Mouse (Mus musculus) liver, adult 2 months (tissue): Measurements from ENCODE around the gene Tmem30c. TPM values are rescaled to one million over a fixed set of nuclear protein-coding genes. Genes with fewer than 3 reads are reported as not detected.

Source experiments
- DNase-seq: peaks from one replicate; pipeline ENCODE4 v3.0.0-alpha.2; 2011; ENCODE audit warnings: low read depth, low spot score; ENCODE audit errors: extremely low read depth
- H3K27ac ChIP-seq: fragments of 200-500 bp; replicated peaks from 2 replicates; pipeline ENCODE4 v1.5.1; 2012; ENCODE audit warnings: low read depth, mild to moderate bottlenecking, control low read depth, inconsistent platforms, low read length; ENCODE audit not compliant: insufficient read depth
- H3K27me3 ChIP-seq: fragments of 200-500 bp; 2 replicates; pipeline ENCODE4 v1.6.1; 2012; ENCODE audit warnings: mild to moderate bottlenecking, moderate library complexity, low read length, inconsistent platforms; ENCODE audit not compliant: control insufficient read depth, insufficient read depth
- H3K36me3 ChIP-seq: fragments of 200-500 bp; 2 replicates; pipeline ENCODE4 v1.6.1; 2012; ENCODE audit warnings: low read length, inconsistent platforms; ENCODE audit not compliant: control insufficient read depth, insufficient read depth
- H3K4me1 ChIP-seq: fragments of 200-500 bp; 2 replicates; pipeline ENCODE4 v1.6.1; 2011; ENCODE audit warnings: low read length; ENCODE audit not compliant: control insufficient read depth, insufficient read depth
- H3K4me3 ChIP-seq: fragments of 200-500 bp; 2 replicates; pipeline ENCODE4 v1.5.1; 2011; ENCODE audit warnings: low read depth, mild to moderate bottlenecking, control low read depth, low read length, moderate library complexity; ENCODE audit not compliant: insufficient read depth
- H3K79me2 ChIP-seq: fragments of 200-500 bp; 2 replicates; pipeline ENCODE4 v1.6.1; 2012; ENCODE audit warnings: inconsistent platforms, mild to moderate bottlenecking, low read length, moderate library complexity; ENCODE audit not compliant: control insufficient read depth, insufficient read depth
- H3K9ac ChIP-seq: fragments of 200-500 bp; 2 replicates; pipeline ENCODE4 v1.6.1; 2012; ENCODE audit warnings: low read depth, mild to moderate bottlenecking, control low read depth, inconsistent platforms, low read length
- CTCF ChIP-seq: fragments of 200-500 bp; IDR thresholded peaks from 2 replicates; pipeline ENCODE4 v1.5.1; 2011; ENCODE audit warnings: low read depth, low read length, control low read depth
- POLR2A ChIP-seq: fragments of 200-500 bp; IDR thresholded peaks from 2 replicates; pipeline ENCODE4 v1.6.1; 2011; ENCODE audit warnings: low read length, control low read depth; ENCODE audit not compliant: insufficient read depth; ENCODE audit errors: extremely low read depth
- WGBS: fragments of 180-500 bp; shearing (Covaris S2); methylation state at CpG from one replicate; pipeline ENCODE4 v1.1.7; 2018; 5-methylcytosine and 5-hydroxymethylcytosine counted together
- polyA plus RNA-seq: library from polyadenylated mRNA; depleted of rRNA; stranded (reverse); fragments of >200 nt; gene quantifications from 2 replicates; pipeline ENCODE4 v1.2.3, GENCODE M21; 2012
- total RNA-seq: library from RNA; depleted of rRNA; stranded (reverse); fragments of >200 nt; gene quantifications from 2 replicates; pipeline ENCODE4 v1.2.3, GENCODE M21; 2014

Tmem30c gene
- total and polyA plus RNA-seq, 2 experiments: not detected

DNA sequence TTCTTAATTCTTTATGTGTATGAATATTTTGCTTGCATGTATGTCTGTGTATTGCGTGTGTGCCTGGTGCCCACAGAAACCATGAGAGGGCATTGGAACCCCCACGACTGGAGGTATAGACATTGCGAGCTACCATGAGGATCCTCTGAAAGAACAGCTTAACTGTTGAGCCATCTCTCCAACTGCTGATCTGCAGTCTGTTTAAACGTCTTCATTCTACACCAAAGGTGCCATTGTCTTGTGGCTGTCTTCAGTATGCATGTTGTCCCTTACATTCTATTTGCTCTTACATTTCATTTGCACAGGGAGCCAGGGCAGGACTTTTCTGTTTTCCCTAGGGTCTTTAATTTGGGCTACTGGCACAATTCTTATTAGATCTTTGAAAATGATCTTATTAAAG, 41.7 kb downstream of the Tmem30c start:
- H3K36me3 ChIP-seq: no peaks in the 10 kb centered on the region
- H3K4me3 ChIP-seq: no peak overlapping the region
- no peaks in the 10 kb centered on the region; the same call in 1 of the 2 replicates for H3K4me1 ChIP-seq
- H3K79me2 ChIP-seq: no peaks in the 10 kb centered on the region
- 87% methylated on average over 4 of the region's 4 CpGs for WGBS
- H3K27me3 ChIP-seq: no peaks in the 10 kb centered on the region
- no peak for DNase-seq
- no peak overlapping the region for H3K9ac ChIP-seq
- H3K27ac ChIP-seq: no peak overlapping the region
- TF ChIP-seq CTCF (no peak), POLR2A (no peak)

- DNase-seq: no peak
- TF ChIP-seq POLR2A (no peak), CTCF (no peak)
- H3K36me3 ChIP-seq: no peaks in the 10 kb centered on the region
- no peaks in the 10 kb centered on the region; the same call in 1 of the 2 replicates for H3K4me1 ChIP-seq
- no peak overlapping the region for H3K4me3 ChIP-seq
- no peak overlapping the region for H3K27ac ChIP-seq
- no peaks in the 10 kb centered on the region for H3K79me2 ChIP-seq
- H3K27me3 ChIP-seq: no peaks in the 10 kb centered on the region; the same call in 1 of the 2 replicates
- WGBS: 96% methylated on average over 4 of the region's 4 CpGs
- H3K9ac ChIP-seq: no peak overlapping the region
These were observed 45.2 kb downstream of the Tmem30c start for GRCm38 (mm10) chr16:57247464-57247863.

DNA sequence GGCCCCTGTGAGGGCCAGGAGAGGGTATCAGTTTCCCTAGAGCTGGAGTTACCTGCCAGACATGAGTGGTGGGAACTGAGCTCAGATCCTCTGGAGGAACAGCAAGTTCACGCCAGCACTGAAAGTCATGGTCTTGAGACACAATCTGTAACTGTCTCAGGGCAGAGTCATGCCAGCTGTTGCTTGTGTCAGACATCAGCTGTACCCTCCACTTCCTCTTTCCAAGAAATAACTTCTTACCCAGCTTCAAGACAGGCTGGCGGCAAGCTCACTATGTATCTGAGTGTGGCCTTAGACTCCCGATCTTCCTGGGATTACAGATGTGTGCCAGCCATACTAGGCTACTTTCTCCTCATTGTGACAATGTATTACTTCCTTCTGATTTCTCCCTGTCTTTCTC, 46.1 kb downstream of the Tmem30c start:
- Histone ChIP-seq H3K36me3 (no peaks in the 10 kb centered on the region), H3K27me3 (no peaks in the 10 kb centered on the region; the same call in 1 of the 2 replicates), H3K27ac (no peak overlapping the region), H3K79me2 (no peaks in the 10 kb centered on the region), H3K4me3 (no peak overlapping the region), H3K9ac (no peak overlapping the region), H3K4me1 (no peaks in the 10 kb centered on the region; the same call in 1 of the 2 replicates)
- TF ChIP-seq CTCF (no peak), POLR2A (no peak)
- DNase-seq: no peak
- 91% methylated on average over 3 of the region's 3 CpGs for WGBS

DNA sequence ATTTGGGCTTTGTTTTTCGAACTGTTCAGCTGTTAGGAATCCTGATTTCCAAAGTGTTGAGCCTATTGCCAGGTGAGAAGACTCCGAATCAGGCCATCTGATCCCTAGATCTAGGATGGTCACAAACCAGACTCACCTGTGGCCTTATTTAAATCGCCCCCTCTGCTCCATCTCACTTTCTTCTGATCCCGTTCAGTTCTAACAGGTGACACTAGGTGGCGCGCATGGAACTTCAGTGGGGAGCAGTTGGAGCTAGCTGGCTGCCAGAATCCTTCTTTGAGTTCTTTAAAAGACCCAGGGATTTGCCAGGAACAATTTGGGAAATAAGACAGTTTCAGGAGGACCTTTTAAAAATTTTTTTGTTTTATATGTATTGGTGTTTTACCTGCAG, 48.8 kb downstream of the Tmem30c start:
- peak; percentile 32 for DNase-seq
- 10% methylated on average over 6 of the region's 6 CpGs for WGBS

GRCm38 (mm10) chr16:57243205-57243857, 49.3 kb downstream of the Tmem30c start:
- Histone ChIP-seq H3K79me2 (no peaks in the 10 kb centered on the region), H3K36me3 (no peaks in the 10 kb centered on the region), H3K9ac (no peak overlapping the region), H3K27me3 (no peaks in the 10 kb centered on the region; the same call in 1 of the 2 replicates), H3K4me3 (no peak overlapping the region), H3K27ac (no peak overlapping the region), H3K4me1 (no peaks in the 10 kb centered on the region; the same call in 1 of the 2 replicates)
- 54% methylated on average over 10 of the region's 10 CpGs for WGBS
- TF ChIP-seq POLR2A (no peak), CTCF (no peak)
- DNase-seq: no peak

More for the DNA sequence above, 48.8 kb downstream of the Tmem30c start:
- Histone ChIP-seq H3K27me3 (no peaks in the 10 kb centered on the region; the same call in 1 of the 2 replicates), H3K4me3 (no peak overlapping the region), H3K9ac (no peak overlapping the region), H3K36me3 (no peaks in the 10 kb centered on the region), H3K27ac (no peak overlapping the region), H3K79me2 (no peaks in the 10 kb centered on the region), H3K4me1 (no peaks in the 10 kb centered on the region; the same call in 1 of the 2 replicates)
- TF ChIP-seq CTCF (peak; percentile 83), POLR2A (no peak)

DNA sequence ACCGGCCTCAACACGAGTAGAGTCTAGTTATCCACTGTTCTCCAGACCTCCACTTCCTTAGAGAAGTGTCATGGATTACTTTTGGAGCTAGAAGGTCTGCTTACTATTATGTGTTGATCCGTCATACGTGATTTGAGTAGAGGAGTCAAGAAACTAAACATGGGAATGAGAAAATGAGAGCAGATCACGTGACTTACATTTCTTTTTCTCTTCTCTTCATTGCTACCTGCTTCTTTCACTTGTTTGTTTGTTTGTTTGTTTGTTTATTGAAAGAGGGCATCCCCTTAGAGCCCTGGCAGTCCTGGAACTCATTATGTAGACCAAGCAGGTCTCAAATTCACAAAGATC, 49.8 kb downstream of the Tmem30c start:
- WGBS: 81% methylated on average over 5 of the region's 5 CpGs
- Histone ChIP-seq H3K27me3 (no peaks in the 10 kb centered on the region; the same call in 1 of the 2 replicates), H3K4me1 (no peaks in the 10 kb centered on the region; the same call in 1 of the 2 replicates), H3K27ac (no peak overlapping the region), H3K4me3 (no peak overlapping the region), H3K9ac (no peak overlapping the region), H3K36me3 (no peaks in the 10 kb centered on the region), H3K79me2 (no peaks in the 10 kb centered on the region)
- TF ChIP-seq CTCF (no peak), POLR2A (no peak)
- no peak for DNase-seq
